Mouse (Mus musculus): ENCODE measurements at regions not wholly inside any gene's neighbourhood (a gene's known extent, or its start where the extent isn't known, plus 50 kb on each side); places are given as distances from the start of the nearest gene placed in this dataset.

DNA sequence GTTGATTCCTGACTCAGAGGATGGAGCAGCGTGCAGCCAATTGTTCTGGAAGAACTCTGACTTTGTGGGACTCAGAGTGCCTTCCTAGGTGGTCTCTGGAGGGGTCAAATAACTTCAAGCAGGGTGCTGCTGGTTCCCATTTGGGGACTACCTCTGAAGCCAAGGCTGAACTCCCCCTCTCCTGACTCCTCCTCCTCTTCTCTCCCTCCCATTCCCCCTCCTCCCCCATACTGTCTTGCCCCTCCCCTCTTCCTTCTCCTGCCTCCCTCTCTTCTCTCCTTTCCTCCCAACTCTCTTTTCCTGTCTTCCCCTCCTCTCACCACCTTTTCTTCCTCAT is 632.1 kb downstream of the Zfp706 start:
- peak overlapping the region; percentile 42 for H3K4me3 ChIP-seq
- H3K36me3 ChIP-seq = no peaks in the 10 kb centered on the region
- peak overlapping the region; percentile 82 for H3K4me2 ChIP-seq
- WGBS = 8% methylated on average over 1 of the region's 1 CpGs
- H3K4me1 ChIP-seq = peaks cover 42% of the 10 kb centered on the region
- H3K27me3 ChIP-seq = no peaks in the 10 kb centered on the region
- H3K9me3 ChIP-seq = no peaks in the 10 kb centered on the region; the same call in 1 of the 2 replicates
- peak overlapping the region; percentile 98 for H3K27ac ChIP-seq
- ATAC-seq (ENCODE audit: borderline replicate concordance, extremely low read depth, low FRiP score, low TSS enrichment) = no peak
- H3K9ac ChIP-seq = peak overlapping the region; percentile 45; the same call in 1 of the 2 replicates

DNA sequence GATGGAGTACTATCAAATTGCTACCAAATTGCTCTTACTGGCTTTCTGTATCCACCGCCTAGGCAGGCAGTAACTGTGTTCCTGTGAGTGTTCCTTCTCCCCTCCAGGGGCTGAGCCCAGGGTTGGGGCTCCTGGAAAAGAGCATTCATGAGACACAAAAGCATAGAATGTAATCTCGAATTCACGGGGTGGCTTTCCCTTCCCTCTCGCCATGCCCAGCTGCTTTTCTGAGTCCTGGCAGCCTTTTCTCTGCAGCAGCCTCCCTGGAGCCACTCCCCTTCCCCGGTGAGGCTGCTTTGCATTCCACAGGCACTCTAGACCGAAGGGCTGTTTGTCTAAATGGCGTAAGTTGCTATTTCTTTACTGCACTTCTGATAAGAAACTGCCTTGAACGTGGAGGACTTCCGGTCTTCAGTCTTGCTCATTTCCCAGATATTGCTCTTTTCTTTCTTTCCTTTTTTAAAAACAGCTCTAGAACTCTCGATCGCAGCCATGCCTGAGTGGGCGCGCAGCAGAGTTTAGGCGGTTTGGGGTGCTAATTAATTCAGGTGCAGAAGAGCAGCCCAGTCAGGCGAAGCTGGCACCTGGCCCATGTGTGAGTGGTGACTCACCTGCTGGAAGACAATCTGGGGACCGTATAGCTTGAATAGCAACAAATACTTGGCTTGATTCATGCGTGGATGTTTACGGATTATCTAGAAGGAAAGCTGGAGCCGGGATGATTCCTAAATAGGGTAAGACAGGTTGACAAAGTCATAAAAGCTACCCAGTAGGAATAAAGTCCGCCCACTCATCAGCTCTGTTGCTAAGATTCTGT is 632.6 kb downstream of the Zfp706 start:
- WGBS = 1% methylated on average over 20 of the region's 20 CpGs
- ATAC-seq (ENCODE audit: borderline replicate concordance, extremely low read depth, low FRiP score, low TSS enrichment) = peak; percentile 86
- Histone ChIP-seq H3K9ac (peak overlapping the region; percentile 45), H3K4me1 (peaks cover 42% of the 10 kb centered on the region), H3K27me3 (no peaks in the 10 kb centered on the region), H3K36me3 (no peaks in the 10 kb centered on the region), H3K27ac (peak overlapping the region; percentile 98), H3K4me2 (peak overlapping the region; percentile 82), H3K4me3 (peak overlapping the region; percentile 42), H3K9me3 (no peaks in the 10 kb centered on the region; the same call in 1 of the 2 replicates)

GRCm38 (mm10) chr15:36373900-36374611 is 633.5 kb downstream of the Zfp706 start:
- peak; percentile 79 for ATAC-seq (ENCODE audit: borderline replicate concordance, extremely low read depth, low FRiP score, low TSS enrichment)
- Histone ChIP-seq H3K36me3 (no peaks in the 10 kb centered on the region), H3K4me3 (peak overlapping the region; percentile 42), H3K27me3 (no peaks in the 10 kb centered on the region), H3K9ac (peak overlapping the region; percentile 45), H3K9me3 (no peaks in the 10 kb centered on the region; the same call in 1 of the 2 replicates), H3K27ac (peak overlapping the region; percentile 98), H3K4me2 (peak overlapping the region; percentile 82), H3K4me1 (peaks cover 42% of the 10 kb centered on the region)
- WGBS = 5% methylated on average over 11 of the region's 11 CpGs

DNA sequence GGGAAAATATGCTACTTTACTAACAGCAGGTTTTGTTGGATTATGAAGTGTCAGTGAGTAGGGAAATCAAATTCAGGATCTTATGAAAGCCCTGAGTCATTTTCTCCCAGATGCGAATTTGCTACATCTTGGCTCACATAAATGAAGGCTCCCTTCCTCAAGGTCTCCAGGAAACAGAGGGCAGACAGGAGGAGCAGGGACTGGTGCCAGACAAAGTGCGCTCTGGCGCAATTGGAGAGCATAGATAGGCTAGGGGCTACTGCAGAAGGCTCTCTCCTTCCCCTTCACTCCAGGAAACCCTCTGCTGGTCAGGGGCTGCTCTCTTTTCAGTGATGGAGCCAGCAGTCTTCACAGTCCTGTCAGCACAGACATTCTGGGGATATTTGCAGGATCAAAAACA is 634.1 kb downstream of the Zfp706 start:
- Histone ChIP-seq H3K4me2 (peak overlapping the region; percentile 82; the same call in 1 of the 2 replicates), H3K9ac (peak overlapping the region; percentile 45; the same call in 1 of the 2 replicates), H3K27me3 (no peaks in the 10 kb centered on the region), H3K4me1 (peaks cover 42% of the 10 kb centered on the region), H3K36me3 (no peaks in the 10 kb centered on the region), H3K9me3 (no peaks in the 10 kb centered on the region; the same call in 1 of the 2 replicates), H3K27ac (peak overlapping the region; percentile 98), H3K4me3 (no peak overlapping the region)
- ATAC-seq (ENCODE audit: borderline replicate concordance, extremely low read depth, low FRiP score, low TSS enrichment) = no peak
- 24% methylated on average over 3 of the region's 3 CpGs for WGBS

- H3K4me3 ChIP-seq = no peak overlapping the region
- H3K4me1 ChIP-seq = peaks cover 39% of the 10 kb centered on the region
- no peaks in the 10 kb centered on the region for H3K9me3 ChIP-seq
- no peaks in the 10 kb centered on the region for H3K27me3 ChIP-seq
- no peak overlapping the region for H3K27ac ChIP-seq
- H3K9ac ChIP-seq = no peak overlapping the region
- no peak for ATAC-seq (ENCODE audit: borderline replicate concordance, extremely low read depth, low FRiP score, low TSS enrichment)
- no peaks in the 10 kb centered on the region for H3K36me3 ChIP-seq
- H3K4me2 ChIP-seq = no peak overlapping the region
Measured at GRCm38 (mm10) chr15:36371382-36371781, 636.2 kb downstream of the Zfp706 start.

DNA sequence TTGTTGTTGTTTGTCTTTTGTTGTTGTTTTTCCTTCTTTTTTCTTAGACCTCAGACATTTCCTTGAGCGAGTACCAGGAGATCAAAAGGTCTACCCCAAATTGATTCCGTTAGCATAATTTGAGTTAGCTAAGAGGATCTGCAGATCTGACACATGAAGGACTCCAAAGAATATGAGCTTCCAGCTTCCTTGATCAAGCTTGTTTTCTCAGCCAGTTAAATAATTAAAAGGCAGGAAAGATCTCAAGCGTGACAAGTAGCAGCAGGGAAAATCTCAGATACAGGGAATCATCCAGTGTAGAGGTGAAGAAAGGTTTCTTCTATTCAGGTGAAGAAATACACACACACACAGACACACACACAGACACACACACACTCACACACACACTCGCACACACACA is 636.7 kb downstream of the Zfp706 start:
- Histone ChIP-seq H3K4me2 (no peak overlapping the region), H3K9ac (no peak overlapping the region), H3K9me3 (no peaks in the 10 kb centered on the region), H3K36me3 (no peaks in the 10 kb centered on the region), H3K4me3 (no peak overlapping the region), H3K4me1 (peaks cover 35% of the 10 kb centered on the region), H3K27ac (no peak overlapping the region), H3K27me3 (no peaks in the 10 kb centered on the region)
- 83% methylated on average over 4 of the region's 4 CpGs for WGBS
- no peak for ATAC-seq (ENCODE audit: borderline replicate concordance, extremely low read depth, low FRiP score, low TSS enrichment)

- Histone ChIP-seq H3K36me3 (no peaks in the 10 kb centered on the region), H3K27ac (no peak overlapping the region), H3K4me3 (no peak overlapping the region), H3K9me3 (no peaks in the 10 kb centered on the region), H3K4me1 (0 out of 2 replicates have a peak, but pooled peaks cover 5% of the 10 kb centered on the region), H3K27me3 (no peaks in the 10 kb centered on the region), H3K4me2 (no peak overlapping the region), H3K9ac (no peak overlapping the region)
- ATAC-seq (ENCODE audit: borderline replicate concordance, extremely low read depth, low FRiP score, low TSS enrichment) = no peak
Measured at GRCm38 (mm10) chr15:36367296-36367695, 640.3 kb downstream of the Zfp706 start.

- H3K9me3 ChIP-seq = no peaks in the 10 kb centered on the region
- H3K4me3 ChIP-seq = no peak overlapping the region
- H3K36me3 ChIP-seq = no peaks in the 10 kb centered on the region
- no peak for ATAC-seq (ENCODE audit: borderline replicate concordance, extremely low read depth, low FRiP score, low TSS enrichment)
- H3K27ac ChIP-seq = no peak overlapping the region
- H3K4me1 ChIP-seq = peaks cover 15% of the 10 kb centered on the region
- no peak overlapping the region for H3K9ac ChIP-seq
- no peak overlapping the region for H3K4me2 ChIP-seq
- H3K27me3 ChIP-seq = no peaks in the 10 kb centered on the region
Measured at GRCm38 (mm10) chr15:36364757-36365156, 642.8 kb downstream of the Zfp706 start.

- Histone ChIP-seq H3K36me3 (no peaks in the 10 kb centered on the region), H3K27ac (no peak overlapping the region), H3K9ac (no peak overlapping the region), H3K27me3 (no peaks in the 10 kb centered on the region), H3K4me3 (no peak overlapping the region), H3K4me1 (peaks cover 15% of the 10 kb centered on the region), H3K4me2 (no peak overlapping the region), H3K9me3 (no peaks in the 10 kb centered on the region)
- ATAC-seq (ENCODE audit: borderline replicate concordance, extremely low read depth, low FRiP score, low TSS enrichment) = no peak
- 46% methylated on average over 5 of the region's 5 CpGs for WGBS
Measured at GRCm38 (mm10) chr15:36364062-36364461, 643.5 kb downstream of the Zfp706 start.

DNA sequence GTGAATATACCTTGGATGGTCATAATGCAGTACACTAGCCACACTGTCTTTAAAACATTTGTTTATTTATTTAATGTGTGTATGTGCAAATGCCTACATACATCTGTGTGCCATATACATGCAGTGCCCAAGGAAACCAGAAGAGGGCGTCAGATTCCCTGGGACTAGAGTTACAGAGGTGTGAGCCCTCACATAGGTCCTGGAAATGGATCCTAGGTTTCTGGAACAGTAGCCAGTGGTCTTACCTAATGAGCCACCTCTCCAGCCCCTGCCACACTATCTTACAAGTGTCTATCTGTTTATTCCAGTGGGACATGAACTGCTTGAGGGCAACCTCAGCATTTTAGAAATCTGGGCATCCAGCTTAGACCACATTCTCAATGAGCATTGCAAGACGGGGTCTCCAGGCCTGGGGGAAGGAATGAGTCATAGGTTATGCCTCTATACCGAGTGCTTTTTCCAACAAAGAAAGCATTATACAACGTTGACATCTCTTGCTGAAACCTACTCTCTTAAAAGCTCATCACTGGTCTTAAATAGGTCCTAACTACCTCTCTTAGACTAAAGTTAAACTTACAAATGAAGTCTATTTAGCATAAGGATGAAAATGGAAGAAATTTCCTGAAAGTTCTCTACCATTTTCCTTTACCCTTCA is 644.5 kb downstream of the Zfp706 start:
- 63% methylated on average over 4 of the region's 4 CpGs for whole genome bisulfite sequencing
- no peak overlapping the region for H3K4me3 ChIP-seq
- no peaks in the 10 kb centered on the region for H3K27me3 ChIP-seq
- no peak for ATAC-seq (ENCODE audit: borderline replicate concordance, extremely low read depth, low FRiP score, low TSS enrichment)
- no peak overlapping the region for H3K27ac ChIP-seq
- peaks cover 15% of the 10 kb centered on the region for H3K4me1 ChIP-seq
- no peaks in the 10 kb centered on the region for H3K36me3 ChIP-seq
- no peaks in the 10 kb centered on the region for H3K9me3 ChIP-seq
- no peak overlapping the region for H3K9ac ChIP-seq
- H3K4me2 ChIP-seq = no peak overlapping the region

DNA sequence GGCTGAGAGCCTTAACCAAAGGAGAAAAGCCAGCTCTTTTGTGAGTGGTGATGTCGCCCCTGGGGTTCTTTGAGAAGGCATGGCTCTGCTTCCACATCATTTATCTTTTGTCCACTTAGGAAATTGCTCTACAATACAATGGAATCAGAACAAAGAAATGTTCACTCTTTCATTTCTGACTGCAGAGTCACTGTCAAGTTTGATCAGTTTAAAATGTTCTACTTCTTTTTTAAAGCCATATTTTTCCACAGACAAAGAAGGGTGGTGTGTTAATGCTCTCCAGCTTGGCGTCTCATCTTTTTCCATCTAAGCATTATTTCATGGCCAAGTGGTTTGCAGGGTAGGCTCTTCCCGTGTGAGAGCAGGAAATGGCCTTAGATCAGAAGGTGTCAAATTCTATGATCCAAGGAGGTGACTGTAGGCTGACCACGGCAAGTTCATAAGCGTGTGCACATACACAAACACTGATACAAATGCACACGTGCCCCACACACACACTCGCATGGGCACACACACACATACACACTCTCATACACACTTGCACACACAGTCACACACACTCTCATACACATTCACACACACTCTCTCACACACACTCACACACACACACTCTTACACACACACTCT is 645.9 kb downstream of the Zfp706 start:
- Histone ChIP-seq H3K9ac (no peak overlapping the region), H3K27me3 (no peaks in the 10 kb centered on the region), H3K36me3 (no peaks in the 10 kb centered on the region), H3K4me1 (peaks cover 15% of the 10 kb centered on the region), H3K4me2 (no peak overlapping the region), H3K4me3 (no peak overlapping the region), H3K27ac (peak overlapping the region; percentile 76), H3K9me3 (no peaks in the 10 kb centered on the region)
- ATAC-seq (ENCODE audit: borderline replicate concordance, extremely low read depth, low FRiP score, low TSS enrichment) = no peak
- 36% methylated on average over 7 of the region's 7 CpGs for WGBS
